Mouse (Mus musculus) right cerebral cortex, postnatal 14 days (tissue): ENCODE results near the gene Hspg2.

Source experiments
- DNase-seq: peaks from one replicate; pipeline ENCODE4 v3.0.0; 2022

The Hspg2 gene

GRCm38 (mm10) chr4:137461981-137462690 is 6.4 kb upstream of the Hspg2 start:
- no peak for DNase-seq

GRCm38 (mm10) chr4:137465125-137465787 is 3.3 kb upstream of the Hspg2 start:
- no peak for DNase-seq

- DNase-seq = no peak
Observed at GRCm38 (mm10) chr4:137466991-137467390, 1.6 kb upstream of the Hspg2 start.

DNA sequence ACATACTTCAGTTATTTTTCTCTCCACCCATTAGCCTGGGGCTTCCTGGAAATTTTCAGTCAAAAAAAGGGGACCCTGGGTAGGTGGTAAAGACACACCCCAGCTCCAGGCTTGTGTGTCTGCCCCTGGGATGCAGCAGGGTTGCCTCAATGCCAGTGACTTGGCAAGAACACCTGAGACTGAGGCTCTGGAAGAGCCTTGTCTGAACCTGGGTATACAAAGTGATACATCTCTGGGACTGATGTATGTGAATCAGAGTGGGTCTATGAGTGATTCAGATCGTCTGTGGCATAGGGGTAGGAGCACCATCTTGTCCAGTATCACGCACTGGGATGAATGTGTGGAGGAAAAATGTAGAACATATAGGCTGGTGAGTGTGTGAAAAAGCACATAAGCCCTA is 1.0 kb upstream of the Hspg2 start:
- no peak for DNase-seq

- DNase-seq = no peak
Observed at GRCm38 (mm10) chr4:137469081-137469844, 694 bp downstream of the Hspg2 start.

DNA sequence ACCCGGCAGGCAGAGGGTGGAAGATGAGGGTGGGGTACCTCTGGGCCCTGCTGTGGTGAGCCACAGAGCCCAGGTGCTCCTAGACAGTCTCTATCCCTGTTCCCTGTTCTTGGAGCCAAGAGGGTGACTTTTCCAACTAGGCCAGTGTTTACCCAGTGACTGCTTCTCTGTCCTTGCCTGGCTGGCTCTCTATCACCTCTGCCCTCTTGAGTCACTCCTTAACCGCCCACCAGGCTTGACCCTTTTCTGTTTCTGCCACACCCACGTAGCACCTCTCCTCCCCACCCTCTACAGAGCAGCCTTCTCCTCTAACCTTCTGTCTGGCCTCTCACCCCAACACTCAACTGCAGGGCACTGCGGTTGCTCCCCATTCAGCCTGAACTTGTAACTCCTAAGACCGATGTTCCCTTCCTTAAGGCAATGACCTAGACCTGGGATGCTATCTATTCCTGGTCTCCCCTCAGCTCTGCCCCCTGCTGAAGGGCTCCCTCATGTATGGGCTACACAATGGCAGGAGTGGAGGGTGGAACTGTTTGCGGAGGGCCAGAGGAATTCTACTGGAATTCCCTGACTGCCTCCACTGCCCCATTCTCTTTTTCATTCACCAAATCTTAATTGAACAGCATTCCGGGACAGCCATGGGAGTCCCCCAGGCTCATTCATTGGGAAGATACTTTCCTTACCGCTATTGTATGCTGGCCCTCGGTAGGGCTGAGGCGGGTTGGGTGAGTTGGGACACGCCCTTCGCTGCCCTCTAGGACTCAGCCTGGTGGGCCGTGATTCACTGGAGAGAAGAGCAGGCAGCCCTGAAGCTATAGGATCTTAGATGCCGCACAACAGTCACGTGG is 1.5 kb downstream of the Hspg2 start:
- no peak for DNase-seq

GRCm38 (mm10) chr4:137470701-137471317 is 2.2 kb downstream of the Hspg2 start:
- no peak for DNase-seq

- DNase-seq = no peak
Observed at GRCm38 (mm10) chr4:137471326-137471725, 2.8 kb downstream of the Hspg2 start.

DNA sequence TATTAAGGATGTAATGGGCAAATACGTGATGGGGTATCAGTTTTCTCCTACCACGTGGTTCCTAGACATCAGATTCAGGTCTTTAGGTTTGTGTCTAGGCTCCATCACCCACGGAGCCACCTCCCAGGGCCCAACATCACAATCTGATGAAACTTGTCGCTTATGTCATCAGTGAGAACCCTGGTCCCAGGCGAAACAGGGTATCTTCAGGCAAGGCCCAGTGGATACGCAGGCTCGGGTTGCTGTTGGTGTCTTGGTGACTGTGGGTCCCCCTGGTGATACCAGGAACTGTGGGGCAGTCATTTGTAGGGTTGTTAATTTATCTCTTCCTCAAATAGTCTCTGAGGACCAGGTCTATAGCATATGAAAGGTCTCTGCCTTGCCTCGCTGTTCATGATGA is 4.7 kb downstream of the Hspg2 start:
- no peak for DNase-seq

GRCm38 (mm10) chr4:137473701-137474388 is 5.3 kb downstream of the Hspg2 start:
- DNase-seq = no peak

GRCm38 (mm10) chr4:137474694-137475093 is 6.1 kb downstream of the Hspg2 start:
- DNase-seq = no peak

DNA sequence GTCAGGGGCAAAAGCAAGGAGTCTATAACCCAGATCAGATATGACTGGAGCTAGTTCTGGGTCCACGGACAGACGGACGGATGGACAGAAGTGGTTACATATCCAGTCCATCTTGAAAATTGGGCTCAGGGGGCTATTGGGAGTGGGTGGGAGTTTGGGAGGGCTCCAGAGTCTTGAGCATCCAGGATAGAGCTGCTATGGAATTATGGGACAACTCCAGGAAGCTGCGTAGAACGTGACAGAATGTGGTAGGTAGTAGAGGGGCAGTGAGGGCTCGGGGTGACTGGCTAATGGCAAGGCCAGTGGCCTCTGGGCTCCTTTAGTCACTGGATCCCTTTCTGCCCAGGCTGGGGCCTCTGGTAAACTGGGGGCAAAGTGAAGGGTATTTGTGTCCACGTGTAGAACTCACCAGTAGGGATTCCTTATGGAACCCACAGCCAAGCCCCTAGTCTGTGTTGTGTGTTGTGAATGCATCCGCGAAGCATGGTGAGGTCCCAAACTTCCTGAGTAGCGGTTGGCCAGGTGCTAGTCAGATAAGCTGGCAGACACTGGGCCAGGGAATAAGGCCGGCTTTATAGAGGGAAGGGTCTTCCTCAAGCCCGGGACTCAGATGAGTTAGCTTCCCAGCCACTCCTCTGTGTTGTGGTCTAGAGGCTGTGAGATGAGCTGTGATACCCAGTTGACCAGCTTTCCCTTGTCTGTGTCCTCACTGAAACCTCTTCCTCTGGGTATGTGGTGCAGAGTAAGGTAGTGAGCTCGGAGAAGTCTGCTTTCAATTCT is 6.9 kb downstream of the Hspg2 start:
- DNase-seq = no peak

- no peak for DNase-seq
Observed at GRCm38 (mm10) chr4:137476065-137476760, 7.6 kb downstream of the Hspg2 start.

DNA sequence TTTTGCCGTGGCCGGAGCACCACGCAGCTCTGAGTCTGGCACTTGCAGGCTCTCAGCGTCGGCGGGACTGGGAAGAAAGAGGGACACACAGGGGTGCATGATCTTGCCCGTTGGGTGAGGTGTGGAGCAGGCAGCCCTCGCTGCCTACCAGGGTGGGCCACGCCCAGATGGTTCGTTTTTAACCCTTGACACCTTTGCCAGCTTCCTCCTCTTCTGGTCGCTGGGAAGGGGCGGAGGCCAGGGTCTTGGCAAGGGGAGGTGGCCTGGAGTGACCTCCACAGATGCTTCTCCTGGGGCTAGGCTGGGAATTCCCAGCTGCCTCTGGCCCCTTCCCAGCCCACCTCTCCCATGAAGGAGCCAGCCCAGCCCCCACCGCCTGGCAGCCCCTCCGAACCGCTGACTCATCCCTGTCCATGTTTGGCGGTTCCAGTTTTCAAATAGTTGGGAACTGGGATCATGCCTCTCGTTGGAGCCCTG is 8.2 kb downstream of the Hspg2 start:
- DNase-seq = no peak

DNA sequence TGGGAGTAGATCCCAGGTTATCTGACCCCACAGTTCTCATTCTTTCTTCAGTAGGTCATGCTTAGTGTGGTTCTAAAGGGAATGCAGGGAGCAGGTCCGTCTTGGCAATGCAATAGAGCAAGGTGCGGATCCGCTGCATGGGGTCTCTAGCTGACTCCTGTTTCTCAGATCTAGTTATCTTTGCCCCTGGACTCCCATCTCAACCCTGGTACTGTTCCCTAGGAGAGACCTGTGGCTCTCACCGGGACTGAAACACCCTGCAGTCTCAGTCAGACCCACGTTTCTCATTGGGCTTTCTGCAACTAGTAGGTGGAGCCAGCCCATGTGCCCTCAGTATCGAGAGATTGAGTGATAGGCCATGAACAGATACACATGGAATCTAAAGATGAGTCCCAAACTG is 9.0 kb downstream of the Hspg2 start:
- no peak for DNase-seq

GRCm38 (mm10) chr4:137478306-137478705 is 9.7 kb downstream of the Hspg2 start:
- DNase-seq = no peak

GRCm38 (mm10) chr4:137479757-137480156 is 11.2 kb downstream of the Hspg2 start:
- DNase-seq = no peak

DNA sequence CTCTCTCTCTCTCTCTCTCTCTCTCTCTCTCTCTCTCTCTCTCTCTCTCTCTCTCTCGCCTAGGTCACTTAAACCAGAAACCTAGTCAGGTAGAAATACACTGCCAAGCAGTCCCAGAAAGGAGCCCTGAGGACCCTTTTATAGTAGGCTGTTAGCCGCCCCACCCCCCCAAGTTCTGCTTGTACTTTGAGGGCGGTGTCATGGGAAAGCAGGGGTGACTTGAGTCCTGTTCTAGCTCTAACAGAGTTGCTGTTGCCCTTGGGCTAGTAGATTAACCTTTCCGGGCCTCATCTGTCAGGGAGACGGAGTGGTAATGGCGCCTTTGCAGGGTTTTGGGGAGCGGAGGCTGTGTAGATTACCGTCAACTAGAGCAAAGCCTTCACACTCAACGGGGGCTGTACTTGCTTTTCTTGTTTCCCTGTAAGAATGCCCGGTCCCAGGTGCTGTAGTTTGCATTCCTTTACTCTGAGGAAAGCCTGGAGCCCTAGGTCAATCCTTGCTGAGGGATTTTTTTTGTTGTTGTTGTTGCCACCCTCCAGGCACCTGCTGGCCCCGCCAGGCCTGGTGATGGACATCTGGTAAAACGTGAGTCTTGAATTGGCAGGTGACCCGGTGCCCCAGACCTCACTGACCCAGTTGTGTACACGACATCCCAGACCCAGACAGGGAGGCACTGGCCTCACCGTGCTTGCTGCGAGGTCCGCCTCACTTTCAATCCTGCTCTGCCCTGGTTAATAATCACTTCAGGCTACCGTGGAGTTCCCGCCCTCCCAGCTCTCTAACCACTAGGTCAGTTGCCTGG is 11.8 kb downstream of the Hspg2 start:
- no peak for DNase-seq

- DNase-seq = no peak
Observed at GRCm38 (mm10) chr4:137480993-137481340, 12.4 kb downstream of the Hspg2 start.
